Comparison of ENCODE assay signal across 7 mouse cellular contexts in genomic region chr2:53192386-53192785, GRCm38 (mm10). TPM values are rescaled to one million over a fixed set of nuclear protein-coding genes. Genes with fewer than 3 reads are reported as not detected.
A peak's percentile ranks its signal among the peaks of the same experiment; 100 is the strongest.
DNase-seq lines count a peak whose midpoint lies in the region; ATAC-seq and TF ChIP-seq lines count a peak whose summit lies in the region.

No protein-coding gene starts in this region.

- TF ChIP-seq CTCF in hindbrain, postnatal 0 days (IDR thresholded peaks at IDR 0.05; ENCODE audit: low read depth): no peak

- H3K27me3 ChIP-seq in hindbrain, postnatal 0 days (ENCODE audit: insufficient read depth, low read length): no peaks in the 10 kb centered on the region
- H3K27me3 ChIP-seq in neural tube, embryonic 14.5 days (ENCODE audit: control insufficient read depth, insufficient read depth, low read length): no peaks in the 10 kb centered on the region

- WGBS in hindbrain, postnatal 0 days: under 1% methylated on average over 19 of the region's 20 CpGs
- WGBS in neural tube, embryonic 14.5 days: 1% methylated on average over 20 of the region's 20 CpGs

- H3K9ac ChIP-seq in hindbrain, postnatal 0 days (replicated peaks; ENCODE audit: low read length): peak overlapping the region; percentile 71
- peak overlapping the region; percentile 73 for H3K9ac ChIP-seq in neural tube, embryonic 14.5 days (replicated peaks; ENCODE audit: low read depth, low read length)

- peak overlapping the region; percentile 95 for H3K27ac ChIP-seq in hindbrain, postnatal 0 days
- peak overlapping the region; percentile 94 for H3K27ac ChIP-seq in neural tube, embryonic 14.5 days (ENCODE audit: low read depth, low read length)

- H3K36me3 ChIP-seq in hindbrain, postnatal 0 days (ENCODE audit: insufficient read depth, low read length): 0 out of 2 replicates have a peak, but pooled peaks cover 3% of the 10 kb centered on the region
- H3K36me3 ChIP-seq in neural tube, embryonic 14.5 days (ENCODE audit: control insufficient read depth, insufficient read depth, low read length): peaks cover 11% of the 10 kb centered on the region; the same call in 1 of the 2 replicates

- peak overlapping the region; percentile 71 for H3K4me3 ChIP-seq in hindbrain, postnatal 0 days (ENCODE audit: low read length)
- peak overlapping the region; percentile 85 for H3K4me3 ChIP-seq in neural tube, embryonic 14.5 days (ENCODE audit: low read depth, low read length)

- DNase-seq in retina, embryonic 14.5 days (ENCODE audit: low spot score): peak; percentile 51
- no peak for DNase-seq in retina, postnatal 1 day
- peak; percentile 70 for DNase-seq in embryo, embryonic 10.5 days (ENCODE audit: low spot score)
- DNase-seq in hindbrain, postnatal 0 days (ENCODE audit: low spot score): peak; percentile 61
- DNase-seq in urinary bladder, adult 18-20 months (ENCODE audit: low spot score in 2 of 2): no peak
- no peak for DNase-seq in left cerebral cortex, postnatal 10 days (ENCODE audit: extremely low spot score in 1 of 2, low spot score in 2 of 2)

- no peak for ATAC-seq in hindbrain, postnatal 0 days
- ATAC-seq in neural tube, embryonic 14.5 days (ENCODE audit: low read depth): peak; percentile 2; the same call in 1 of the 2 replicates

- H3K4me1 ChIP-seq in hindbrain, postnatal 0 days (ENCODE audit: insufficient read depth, low read length): 0 out of 2 replicates have a peak, but pooled peaks cover 4% of the 10 kb centered on the region
- peaks cover 11% of the 10 kb centered on the region for H3K4me1 ChIP-seq in neural tube, embryonic 14.5 days (ENCODE audit: control insufficient read depth, insufficient read depth, low read length)

- peak overlapping the region; percentile 91 for H3K4me2 ChIP-seq in hindbrain, postnatal 0 days (ENCODE audit: low read depth, low read length)
- H3K4me2 ChIP-seq in neural tube, embryonic 14.5 days (ENCODE audit: low read depth, low read length): peak overlapping the region; percentile 65

- intact Hi-C loops in left cerebral cortex, postnatal 10 days (cut with DNase I): loop anchor here (5.0 kb wide), 1 partner anchor 435 kb away; no protein-coding TSS in a partner anchor

- H3K9me3 ChIP-seq in hindbrain, postnatal 0 days (ENCODE audit: low read length): no peaks in the 10 kb centered on the region
- no peaks in the 10 kb centered on the region for H3K9me3 ChIP-seq in neural tube, embryonic 14.5 days (ENCODE audit: control insufficient read depth, low read length)

RNA-seq across cellular contexts. Expression of gene Arl6ip6, which starts 0.9 kb away (rescaled TPM):
- total RNA-seq in hindbrain, postnatal 0 days (2014; rRNA removed): 25.2 and 27.3 TPM in 2 replicates
- 22.3 and 22.7 TPM in 2 replicates for polyA plus RNA-seq in hindbrain, postnatal 0 days (2015; fragmentation: Nextera tagmentation; extraction: Ambion mirVana)
- polyA plus RNA-seq in neural tube, embryonic 14.5 days (2014; fragmentation: Nextera tagmentation; extraction: Ambion mirVana): 27.6 and 30.1 TPM in 2 replicates
- 10 to 100 TPM; 14.6 to 17.2 TPM for total RNA-seq in left cerebral cortex, postnatal 10 days (2021)

RNA-seq across cellular contexts. Expression of gene Prpf40a, which starts 1.3 kb away (rescaled TPM):
- 45.4 and 50.2 TPM in 2 replicates for total RNA-seq in hindbrain, postnatal 0 days (2014; rRNA removed)
- 99.3 and 100 TPM in 2 replicates for polyA plus RNA-seq in hindbrain, postnatal 0 days (2015; fragmentation: Nextera tagmentation; extraction: Ambion mirVana)
- polyA plus RNA-seq in neural tube, embryonic 14.5 days (2014; fragmentation: Nextera tagmentation; extraction: Ambion mirVana): 110 and 118 TPM in 2 replicates
- 10 to 100 TPM; 46.6 to 57.4 TPM for total RNA-seq in left cerebral cortex, postnatal 10 days (2021)

Comparison
In these comparisons a context has a peak if more than half of its experiments do, and no peak if none do; other contexts are left out.
1. DNase-seq: peak in retina, embryonic 14.5 days (single experiment), embryo, embryonic 10.5 days (single experiment) and hindbrain, postnatal 0 days (single experiment); none in retina, postnatal 1 day (single experiment), urinary bladder, adult 18-20 months (0 of 2) and left cerebral cortex, postnatal 10 days (0 of 2).